Mouse (Mus musculus): ENCODE results near the gene Il12rb1. TPM values are rescaled to one million over a fixed set of nuclear protein-coding genes. Genes with fewer than 3 reads are reported as not detected.

Gene Il12rb1
- polyA plus RNA-seq, 1 experiment from 2014 or later: 0.35 TPM

GRCm38 (mm10) chr8:70843941-70844340 lies 35.7 kb downstream of the Il12rb1 start:
- H3K27ac ChIP-seq (ENCODE audit: low read length): peak overlapping the region; percentile 97
- H3K9ac ChIP-seq (ENCODE audit: low read depth, low read length): peak overlapping the region; percentile 91
- H3K9me3 ChIP-seq (replicated peaks; ENCODE audit: control insufficient read depth, low read length): no peaks in the 10 kb centered on the region
- peaks cover 8% of the 10 kb centered on the region; the same call in 1 of the 2 replicates for H3K27me3 ChIP-seq (ENCODE audit: control insufficient read depth, insufficient read depth, low read depth, low read length)
- no peaks in the 10 kb centered on the region for H3K36me3 ChIP-seq (ENCODE audit: control insufficient read depth, insufficient read depth)
- WGBS (ENCODE audit: insufficient replicate concordance): 70% methylated on average over 8 of the region's 8 CpGs
- ATAC-seq (ENCODE audit: low read depth): no peak
- H3K4me3 ChIP-seq (ENCODE audit: low read depth, low read length): peak overlapping the region; percentile 72
- peaks cover 58% of the 10 kb centered on the region for H3K4me1 ChIP-seq (ENCODE audit: control insufficient read depth, low read depth, low read length)
- H3K4me2 ChIP-seq (ENCODE audit: low read depth, low read length): peak overlapping the region; percentile 85

- Histone ChIP-seq H3K9me3 (replicated peaks; ENCODE audit: control insufficient read depth, low read length) (no peaks in the 10 kb centered on the region), H3K27me3 (ENCODE audit: control insufficient read depth, insufficient read depth, low read depth, low read length) (peaks cover 8% of the 10 kb centered on the region; the same call in 1 of the 2 replicates), H3K9ac (ENCODE audit: low read depth, low read length) (peak overlapping the region; percentile 91), H3K4me3 (ENCODE audit: low read depth, low read length) (no peak overlapping the region), H3K4me1 (ENCODE audit: control insufficient read depth, low read depth, low read length) (peaks cover 58% of the 10 kb centered on the region), H3K27ac (ENCODE audit: low read length) (peak overlapping the region; percentile 97), H3K36me3 (ENCODE audit: control insufficient read depth, insufficient read depth) (no peaks in the 10 kb centered on the region), H3K4me2 (ENCODE audit: low read depth, low read length) (peak overlapping the region; percentile 85)
- WGBS (ENCODE audit: insufficient replicate concordance): 2% methylated on average over 6 of the region's 6 CpGs
- no peak for ATAC-seq (ENCODE audit: low read depth)
Measured at GRCm38 (mm10) chr8:70844523-70844922, 36.3 kb downstream of the Il12rb1 start.

- peaks cover 55% of the 10 kb centered on the region for H3K4me1 ChIP-seq (ENCODE audit: control insufficient read depth, low read depth, low read length)
- H3K27ac ChIP-seq (ENCODE audit: low read length): peak overlapping the region; percentile 97
- peak overlapping the region; percentile 14; the same call in 1 of the 2 replicates for H3K9ac ChIP-seq (ENCODE audit: low read depth, low read length)
- no peaks in the 10 kb centered on the region for H3K36me3 ChIP-seq (ENCODE audit: control insufficient read depth, insufficient read depth)
- WGBS (ENCODE audit: insufficient replicate concordance): 50% methylated on average over 5 of the region's 5 CpGs
- H3K4me2 ChIP-seq (ENCODE audit: low read depth, low read length): no peak overlapping the region
- no peaks in the 10 kb centered on the region for H3K9me3 ChIP-seq (replicated peaks; ENCODE audit: control insufficient read depth, low read length)
- no peak overlapping the region for H3K4me3 ChIP-seq (ENCODE audit: low read depth, low read length)
- ATAC-seq (ENCODE audit: low read depth): no peak
- peaks cover 8% of the 10 kb centered on the region; the same call in 1 of the 2 replicates for H3K27me3 ChIP-seq (ENCODE audit: control insufficient read depth, insufficient read depth, low read depth, low read length)
Measured at GRCm38 (mm10) chr8:70845108-70845507, 36.9 kb downstream of the Il12rb1 start.

- 49% methylated on average over 15 of the region's 15 CpGs for WGBS (ENCODE audit: insufficient replicate concordance)
- no peak overlapping the region for H3K9ac ChIP-seq (ENCODE audit: low read depth, low read length)
Measured at GRCm38 (mm10) chr8:70846371-70847154, 38.3 kb downstream of the Il12rb1 start.

GRCm38 (mm10) chr8:70849333-70849990 lies 41.2 kb downstream of the Il12rb1 start:
- Histone ChIP-seq H3K4me2 (ENCODE audit: low read depth, low read length) (no peak overlapping the region), H3K4me3 (ENCODE audit: low read depth, low read length) (no peak overlapping the region), H3K9me3 (replicated peaks; ENCODE audit: control insufficient read depth, low read length) (no peaks in the 10 kb centered on the region), H3K9ac (ENCODE audit: low read depth, low read length) (no peak overlapping the region), H3K27ac (ENCODE audit: low read length) (no peak overlapping the region), H3K4me1 (ENCODE audit: control insufficient read depth, low read depth, low read length) (peaks cover 22% of the 10 kb centered on the region), H3K36me3 (ENCODE audit: control insufficient read depth, insufficient read depth) (no peaks in the 10 kb centered on the region), H3K27me3 (ENCODE audit: control insufficient read depth, insufficient read depth, low read depth, low read length) (peaks cover 8% of the 10 kb centered on the region; the same call in 1 of the 2 replicates)
- WGBS (ENCODE audit: insufficient replicate concordance): 61% methylated on average over 3 of the region's 3 CpGs
- ATAC-seq (ENCODE audit: low read depth): no peak

More at GRCm38 (mm10) chr8:70846371-70847154, 38.3 kb downstream of the Il12rb1 start:
- H3K4me1 ChIP-seq (ENCODE audit: control insufficient read depth, low read depth, low read length): peaks cover 45% of the 10 kb centered on the region
- H3K9me3 ChIP-seq (replicated peaks; ENCODE audit: control insufficient read depth, low read length): no peaks in the 10 kb centered on the region
- no peak overlapping the region for H3K4me3 ChIP-seq (ENCODE audit: low read depth, low read length)
- no peak overlapping the region for H3K4me2 ChIP-seq (ENCODE audit: low read depth, low read length)
- H3K27me3 ChIP-seq (ENCODE audit: control insufficient read depth, insufficient read depth, low read depth, low read length): peaks cover 8% of the 10 kb centered on the region; the same call in 1 of the 2 replicates
- H3K36me3 ChIP-seq (ENCODE audit: control insufficient read depth, insufficient read depth): no peaks in the 10 kb centered on the region
- no peak for ATAC-seq (ENCODE audit: low read depth)
- H3K27ac ChIP-seq (ENCODE audit: low read length): no peak overlapping the region

GRCm38 (mm10) chr8:70850132-70850845 lies 42.0 kb downstream of the Il12rb1 start:
- Histone ChIP-seq H3K27ac (ENCODE audit: low read length) (no peak overlapping the region), H3K4me1 (ENCODE audit: control insufficient read depth, low read depth, low read length) (peaks cover 15% of the 10 kb centered on the region), H3K4me3 (ENCODE audit: low read depth, low read length) (no peak overlapping the region), H3K9me3 (replicated peaks; ENCODE audit: control insufficient read depth, low read length) (no peaks in the 10 kb centered on the region), H3K36me3 (ENCODE audit: control insufficient read depth, insufficient read depth) (no peaks in the 10 kb centered on the region), H3K27me3 (ENCODE audit: control insufficient read depth, insufficient read depth, low read depth, low read length) (peaks cover 12% of the 10 kb centered on the region), H3K4me2 (ENCODE audit: low read depth, low read length) (no peak overlapping the region), H3K9ac (ENCODE audit: low read depth, low read length) (no peak overlapping the region)
- ATAC-seq (ENCODE audit: low read depth): no peak
- 54% methylated on average over 7 of the region's 7 CpGs for WGBS (ENCODE audit: insufficient replicate concordance)

- H3K9me3 ChIP-seq (replicated peaks; ENCODE audit: control insufficient read depth, low read length): no peaks in the 10 kb centered on the region
- peaks cover 13% of the 10 kb centered on the region for H3K4me1 ChIP-seq (ENCODE audit: control insufficient read depth, low read depth, low read length)
- 64% methylated on average over 4 of the region's 4 CpGs for WGBS (ENCODE audit: insufficient replicate concordance)
- H3K36me3 ChIP-seq (ENCODE audit: control insufficient read depth, insufficient read depth): no peaks in the 10 kb centered on the region
- ATAC-seq (ENCODE audit: low read depth): no peak
- H3K27ac ChIP-seq (ENCODE audit: low read length): no peak overlapping the region
- no peak overlapping the region for H3K9ac ChIP-seq (ENCODE audit: low read depth, low read length)
- H3K4me3 ChIP-seq (ENCODE audit: low read depth, low read length): no peak overlapping the region
- peaks cover 18% of the 10 kb centered on the region for H3K27me3 ChIP-seq (ENCODE audit: control insufficient read depth, insufficient read depth, low read depth, low read length)
- no peak overlapping the region for H3K4me2 ChIP-seq (ENCODE audit: low read depth, low read length)
Measured at GRCm38 (mm10) chr8:70850947-70851346, 42.7 kb downstream of the Il12rb1 start.

GRCm38 (mm10) chr8:70851837-70852236 lies 43.6 kb downstream of the Il12rb1 start:
- no peak overlapping the region for H3K4me2 ChIP-seq (ENCODE audit: low read depth, low read length)
- no peaks in the 10 kb centered on the region for H3K9me3 ChIP-seq (replicated peaks; ENCODE audit: control insufficient read depth, low read length)
- no peak overlapping the region for H3K27ac ChIP-seq (ENCODE audit: low read length)
- peaks cover 13% of the 10 kb centered on the region for H3K4me1 ChIP-seq (ENCODE audit: control insufficient read depth, low read depth, low read length)
- WGBS (ENCODE audit: insufficient replicate concordance): 44% methylated on average over 6 of the region's 6 CpGs
- no peak for ATAC-seq (ENCODE audit: low read depth)
- H3K27me3 ChIP-seq (ENCODE audit: control insufficient read depth, insufficient read depth, low read depth, low read length): peaks cover 15% of the 10 kb centered on the region
- H3K9ac ChIP-seq (ENCODE audit: low read depth, low read length): no peak overlapping the region
- no peaks in the 10 kb centered on the region for H3K36me3 ChIP-seq (ENCODE audit: control insufficient read depth, insufficient read depth)
- no peak overlapping the region for H3K4me3 ChIP-seq (ENCODE audit: low read depth, low read length)

All from liver, embryonic 16.5 days (tissue).